In the genomic region with DNA sequence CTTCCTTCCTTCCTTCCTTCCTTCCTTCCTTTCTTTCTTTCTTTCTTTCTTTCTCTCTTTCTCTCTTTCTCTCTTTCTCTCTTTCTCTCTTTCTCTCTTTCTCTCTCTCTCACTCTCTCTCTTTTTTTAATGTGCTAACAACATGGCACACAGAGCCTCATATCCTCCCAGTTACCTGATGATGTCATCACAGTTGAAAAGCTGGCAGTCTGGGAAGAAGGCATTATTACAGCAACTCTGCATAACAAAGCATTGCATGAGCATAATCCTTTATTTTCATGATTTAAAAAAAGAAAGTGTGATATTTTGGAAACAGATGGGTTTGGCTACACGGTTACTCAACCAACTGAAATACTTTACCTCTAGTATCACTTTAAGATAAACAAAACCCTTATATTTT, we compare ENCODE assay signal across 27 mouse cellular contexts.
"Had no signal": no experiment of that assay in that cellular context is flagged by ENCODE, and none has a peak within 500 bp of the region (broad histone marks: within the 10 kb centered on the region; RNA-seq: fewer than 3 reads in every experiment).

No protein-coding gene starts in this region.

- H3K4me2 ChIP-seq: heart, embryonic 11.5 days; heart, embryonic 13.5 days; heart, embryonic 15.5 days; hindbrain, embryonic 13.5 days; hindbrain, embryonic 15.5 days; kidney, embryonic 15.5 days; limb, embryonic 13.5 days; limb, embryonic 15.5 days; liver, embryonic 12.5 days had no signal

- DNase-seq: gastrocnemius, postnatal 10 days; gastrocnemius, postnatal 25 days; heart, adult 11 months; heart, adult 2 months; heart, postnatal 14 days; heart, postnatal 36 days; kidney, adult 11 months; kidney, adult 2 months; kidney, adult 9 months; kidney, postnatal 14 days; kidney, postnatal 36 days; layer of hippocampus, adult 9-11 months; layer of hippocampus, postnatal 36 days; left cerebral cortex, postnatal 4 days had no signal

- H3K27ac ChIP-seq: heart, adult 2 months; heart, embryonic 13.5 days; heart, embryonic 15.5 days; hindbrain, embryonic 13.5 days; hindbrain, embryonic 15.5 days; hindbrain, postnatal 0 days; kidney, embryonic 15.5 days; kidney, postnatal 0 days; limb, embryonic 13.5 days; limb, embryonic 15.5 days; liver, embryonic 12.5 days; liver, embryonic 14.5 days had no signal

- H3K36me3 ChIP-seq: heart, embryonic 13.5 days; heart, embryonic 15.5 days; hindbrain, embryonic 13.5 days; hindbrain, embryonic 15.5 days; kidney, embryonic 15.5 days; limb, embryonic 13.5 days; limb, embryonic 15.5 days; liver, embryonic 12.5 days had no signal

- H3K4me3 ChIP-seq: heart, adult 2 months; heart, embryonic 13.5 days; heart, embryonic 15.5 days; hindbrain, embryonic 13.5 days; hindbrain, embryonic 15.5 days; kidney, embryonic 15.5 days; limb, embryonic 13.5 days; limb, embryonic 15.5 days; liver, embryonic 12.5 days had no signal

- H3K9me3 ChIP-seq: heart, embryonic 13.5 days; heart, embryonic 15.5 days; hindbrain, embryonic 13.5 days; hindbrain, embryonic 15.5 days; kidney, embryonic 15.5 days; limb, embryonic 13.5 days; limb, embryonic 15.5 days; liver, embryonic 12.5 days had no signal

- ATAC-seq: hindbrain, postnatal 0 days; intestine, embryonic 16.5 days; liver, embryonic 12.5 days had no signal

- H3K4me1 ChIP-seq: heart, embryonic 15.5 days; limb, embryonic 15.5 days; liver, embryonic 12.5 days had no signal

- H3K27me3 ChIP-seq: heart, embryonic 15.5 days; kidney, embryonic 15.5 days; limb, embryonic 13.5 days; limb, embryonic 15.5 days had no signal

- H3K9ac ChIP-seq: heart, embryonic 13.5 days; heart, embryonic 15.5 days; hindbrain, embryonic 13.5 days; hindbrain, embryonic 15.5 days; kidney, embryonic 15.5 days; limb, embryonic 13.5 days; limb, embryonic 15.5 days; liver, embryonic 12.5 days; liver, embryonic 14.5 days had no signal
